Comparison of ENCODE assay signal across 33 mouse cellular contexts in the genomic region with DNA sequence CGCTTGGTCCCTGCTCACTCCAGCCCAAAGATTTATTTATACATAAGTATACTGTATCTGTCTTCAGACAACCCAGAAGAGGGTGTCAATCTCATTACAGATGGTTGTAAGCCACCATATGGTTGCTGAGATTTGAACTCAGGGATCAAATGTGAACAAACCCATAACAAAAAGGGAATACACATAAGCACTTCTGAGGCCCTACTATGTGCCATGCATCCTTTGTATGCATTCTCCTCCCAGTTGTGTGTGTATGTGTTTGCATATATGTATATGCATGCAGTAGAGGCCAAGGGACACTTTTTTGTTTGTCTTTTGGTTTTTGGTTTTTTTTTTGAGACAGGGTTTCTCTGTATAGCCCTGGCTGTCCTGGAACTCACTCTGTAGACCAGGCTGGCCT. TPM values are rescaled to one million over a fixed set of nuclear protein-coding genes. Genes with fewer than 3 reads are reported as not detected.
"Had no signal": no experiment of that assay in that cellular context is flagged by ENCODE, and none has a peak within 500 bp of the region (broad histone marks: within the 10 kb centered on the region; RNA-seq: fewer than 3 reads in every experiment).

No protein-coding gene starts in this region.

- DNase-seq: left cerebral cortex, postnatal 4 days; liver; liver, embryonic 13.5 days; lung, adult 18-20 months; lung, adult 2 months; lung, embryonic 14.5 days; lung, postnatal 10 days; lung, postnatal 14 days; lung, postnatal 36 days; lung, postnatal 4 days; midbrain, embryonic 14.5 days had no signal

- H3K4me3 ChIP-seq: limb, embryonic 10.5 days; limb, embryonic 12.5 days; limb, embryonic 13.5 days; limb, embryonic 15.5 days; liver, embryonic 12.5 days; liver, embryonic 13.5 days; liver, embryonic 15.5 days; lung, embryonic 15.5 days; megakaryocyte, embryonic 14.5 days; midbrain, embryonic 10.5 days; midbrain, embryonic 12.5 days; midbrain, embryonic 13.5 days; midbrain, embryonic 15.5 days; myocyte had no signal

- H3K27me3 ChIP-seq: limb, embryonic 12.5 days; limb, embryonic 13.5 days; limb, embryonic 15.5 days; liver, embryonic 12.5 days; liver, embryonic 13.5 days; liver, embryonic 15.5 days; lung, embryonic 15.5 days; midbrain, embryonic 12.5 days; midbrain, embryonic 13.5 days; midbrain, embryonic 15.5 days had no signal

- H3K4me2 ChIP-seq: limb, embryonic 13.5 days; limb, embryonic 15.5 days; liver, embryonic 11.5 days; liver, embryonic 12.5 days; liver, embryonic 13.5 days; liver, embryonic 15.5 days; lung, embryonic 14.5 days; lung, embryonic 15.5 days; midbrain, embryonic 11.5 days; midbrain, embryonic 12.5 days; midbrain, embryonic 13.5 days; midbrain, embryonic 15.5 days had no signal

- H3K9me3 ChIP-seq: limb, embryonic 10.5 days; limb, embryonic 12.5 days; limb, embryonic 13.5 days; limb, embryonic 15.5 days; liver, embryonic 12.5 days; liver, embryonic 13.5 days; liver, embryonic 15.5 days; lung, embryonic 15.5 days; megakaryocyte, embryonic 14.5 days; midbrain, embryonic 10.5 days; midbrain, embryonic 12.5 days; midbrain, embryonic 13.5 days; midbrain, embryonic 15.5 days had no signal

- ATAC-seq: liver, embryonic 12.5 days; liver, postnatal 0 days; lung, postnatal 0 days; midbrain, embryonic 13.5 days; midbrain, embryonic 15.5 days; midbrain, embryonic 16.5 days had no signal

- H3K36me3 ChIP-seq: limb, embryonic 10.5 days; limb, embryonic 15.5 days; liver, embryonic 12.5 days; liver, embryonic 13.5 days; liver, embryonic 15.5 days; lung, embryonic 15.5 days; midbrain, embryonic 10.5 days; midbrain, embryonic 12.5 days; midbrain, embryonic 15.5 days had no signal

- H3K9ac ChIP-seq: limb, embryonic 12.5 days; limb, embryonic 13.5 days; limb, embryonic 15.5 days; liver, embryonic 12.5 days; liver, embryonic 13.5 days; liver, embryonic 14.5 days; liver, embryonic 15.5 days; liver, postnatal 0 days; lung, embryonic 14.5 days; lung, embryonic 15.5 days; midbrain, embryonic 12.5 days; midbrain, embryonic 13.5 days; midbrain, embryonic 15.5 days had no signal

- H3K27ac ChIP-seq: limb, embryonic 10.5 days; limb, embryonic 13.5 days; liver, embryonic 12.5 days; liver, embryonic 13.5 days; liver, embryonic 14.5 days; liver, embryonic 15.5 days; lung, embryonic 15.5 days; macrophage; midbrain, embryonic 10.5 days; midbrain, embryonic 12.5 days; midbrain, embryonic 13.5 days; midbrain, embryonic 15.5 days had no signal

RNA-seq across cellular contexts. Expression of gene Foxj1, which starts 31.4 kb away (rescaled TPM):
- total RNA-seq: megakaryocyte progenitor cell, adult 5-6 weeks; megakaryocyte, adult 5-6 weeks had no signal
- polyA plus RNA-seq: macrophage had no signal
